Mouse (Mus musculus) left cerebral cortex, postnatal 36 days (tissue): ENCODE results near the gene Abcg4. TPM values are rescaled to one million over a fixed set of nuclear protein-coding genes. Genes with fewer than 3 reads are reported as not detected.

Source experiments
- DNase-seq, 2 experiments: peaks; one replicate each; pipeline ENCODE4 v3.0.0; 2021 to 2022; ENCODE audit warnings: low spot score in 2 of 2, mixed read lengths in 1 of 2
- intact Hi-C: fragments of 180-260 bp; cut with DNase I; formaldehyde crosslinking; loops from one replicate; pipeline ENCODE4 v1.15.1; 2025
- total RNA-seq, 2 experiments: library from RNA; stranded (reverse); gene quantifications; 2 replicates each; pipeline ENCODE4 v1.2.3; 2021

Gene Abcg4
- total RNA-seq, 2 experiments from 2014 or later, result 56.6 to 65.0 TPM

DNA sequence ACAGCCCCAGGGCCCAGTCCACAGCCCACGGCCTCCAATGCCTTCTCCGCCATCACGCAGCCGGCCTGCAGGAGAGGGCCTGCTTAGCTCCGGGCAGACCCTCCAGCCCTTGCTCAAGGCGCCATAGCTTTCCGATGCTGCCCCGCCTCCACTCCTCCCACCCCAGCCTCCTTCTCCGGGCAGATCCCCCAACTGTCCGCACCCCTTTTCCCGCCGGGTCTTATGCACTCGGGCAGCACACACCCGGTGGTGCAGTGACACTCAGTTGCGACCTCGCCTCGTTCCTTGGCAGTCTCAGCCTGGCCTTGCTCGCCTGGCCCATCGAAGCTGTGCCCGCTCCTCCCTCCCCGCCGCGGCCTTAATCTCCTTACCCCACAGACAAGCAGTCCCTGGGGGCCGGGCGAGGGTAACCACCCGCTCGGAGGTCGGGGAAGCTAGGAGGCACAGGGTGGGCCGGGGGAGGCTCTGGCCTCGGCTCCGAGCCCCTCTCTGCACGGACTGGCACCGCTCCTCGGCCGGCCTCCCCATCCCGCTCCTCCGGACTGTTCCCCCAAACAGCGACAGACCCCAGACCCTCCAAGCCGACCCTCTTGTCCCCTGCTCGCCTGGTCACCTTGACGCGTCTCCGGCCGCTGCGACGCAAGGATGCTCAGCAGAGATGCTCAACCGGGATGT is 877 bp downstream of the Abcg4 start:
- intact Hi-C loops, result no loop called here
- DNase-seq, result peak; percentile 36 to 52

GRCm38 (mm10) chr9:44287003-44287400 is 1.4 kb downstream of the Abcg4 start:
- intact Hi-C loops, result no loop called here
- peak in 1 of 2 experiments; percentile 18 for DNase-seq

DNA sequence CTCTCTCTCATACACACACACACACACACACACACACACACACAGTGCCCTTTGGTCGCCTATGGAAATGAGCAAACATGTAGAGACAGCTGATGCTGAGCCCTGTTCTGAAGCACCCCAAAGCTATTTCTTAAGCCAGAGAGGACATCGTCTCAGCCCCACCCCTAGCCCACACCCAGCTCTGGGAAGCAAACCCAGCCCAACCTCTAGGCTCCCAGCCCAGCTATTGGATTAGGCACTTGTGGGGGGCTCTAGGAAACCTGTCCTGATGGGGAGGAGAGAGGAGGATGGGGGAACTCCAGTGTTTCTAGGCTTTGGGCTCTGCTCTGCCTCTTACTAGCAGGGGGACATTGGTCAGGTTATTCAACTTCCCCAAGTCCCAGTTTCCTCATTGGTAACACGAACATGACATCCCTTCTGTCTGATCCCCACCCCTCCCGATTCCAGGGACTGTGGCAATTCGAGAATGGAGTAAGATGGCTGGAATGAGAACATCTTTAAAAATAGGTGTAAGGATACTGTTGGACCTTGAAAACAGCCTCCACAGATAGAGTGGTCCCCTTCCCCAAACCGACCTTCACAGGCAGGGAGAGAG is 2.1 kb downstream of the Abcg4 start:
- intact Hi-C loops, result no loop called here
- DNase-seq, result no peak

DNA sequence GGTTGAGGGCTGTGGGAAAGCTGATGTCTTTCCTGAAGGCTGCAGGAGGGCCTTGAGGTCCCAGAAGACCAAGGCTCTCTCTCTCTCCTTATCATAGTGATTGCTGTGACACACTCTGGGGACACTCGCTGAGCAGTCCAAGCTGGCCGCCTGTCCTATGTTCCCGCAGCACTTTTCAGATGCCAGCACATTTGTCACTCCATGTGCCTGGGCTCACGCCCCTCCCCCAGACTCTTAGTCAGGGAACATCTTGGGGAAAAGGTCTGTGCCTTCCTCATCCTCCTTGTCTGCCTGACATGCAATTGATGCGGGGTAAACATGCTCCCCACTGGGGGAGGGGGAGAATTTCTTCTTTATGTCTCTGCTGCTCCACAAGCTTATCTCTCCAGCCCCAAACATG is 5.2 kb downstream of the Abcg4 start:
- intact Hi-C loops, result no loop called here
- DNase-seq, result no peak

- no peak for DNase-seq
- intact Hi-C loops, result no loop called here
These were observed 18.4 kb downstream of the Abcg4 start for GRCm38 (mm10) chr9:44269973-44270372.

DNA sequence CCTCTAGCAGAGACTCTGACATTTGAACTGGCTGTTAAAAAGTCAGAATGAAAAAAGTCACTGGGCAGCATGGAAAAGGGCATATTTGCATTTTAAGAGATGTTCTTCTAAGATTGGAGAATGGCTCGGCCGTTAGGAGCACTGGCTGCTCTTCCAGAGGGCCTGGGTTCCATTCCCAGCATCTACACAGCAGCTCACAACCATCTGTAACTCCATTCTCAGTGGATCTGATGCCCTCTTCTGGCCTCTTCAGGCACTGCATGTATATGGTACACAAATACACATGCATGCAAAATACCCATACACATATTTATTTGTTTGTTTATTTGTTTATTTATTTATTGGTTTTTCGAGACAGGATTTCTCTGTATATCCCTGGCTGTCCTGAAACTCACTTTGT is 19.3 kb downstream of the Abcg4 start:
- DNase-seq, result no peak
- intact Hi-C loops, result no loop called here

- no peak for DNase-seq
- intact Hi-C loops, result loop anchor here (1.0 kb wide), 1 partner anchor 30 kb away; no protein-coding TSS in a partner anchor
These were observed 20.0 kb downstream of the Abcg4 start, which contains the start of gene Nlrx1 for GRCm38 (mm10) chr9:44268432-44268831. Gene Nlrx1, minus strand, starts transcription at chr9:44268599.

DNA sequence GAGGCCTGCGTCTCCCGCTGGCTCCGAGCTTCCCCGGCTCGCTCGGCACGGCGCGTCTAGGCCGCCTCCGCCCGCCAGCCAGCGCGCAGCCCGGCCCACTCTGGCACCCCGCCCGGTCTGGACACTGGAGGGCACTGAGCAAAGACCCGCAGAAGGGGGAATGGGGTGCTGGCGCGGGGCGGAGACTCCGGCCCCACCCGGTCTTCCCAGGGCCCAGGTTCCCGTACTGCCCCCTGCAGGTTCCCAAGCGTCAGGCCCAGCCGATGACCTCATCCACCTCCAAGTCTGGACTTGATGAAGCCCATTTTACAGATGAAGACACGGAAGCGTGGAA is 20.4 kb downstream of the Abcg4 start:
- DNase-seq, result peak; percentile 81 to 84
- intact Hi-C loops, result loop anchor here (1.0 kb wide), 1 partner anchor 30 kb away; no protein-coding TSS in a partner anchor

- intact Hi-C loops, result loop anchor here (1.0 kb wide), 1 partner anchor 29 kb away; no protein-coding TSS in a partner anchor
- DNase-seq, result no peak
These were observed 20.9 kb downstream of the Abcg4 start for GRCm38 (mm10) chr9:44267319-44268026.

DNA sequence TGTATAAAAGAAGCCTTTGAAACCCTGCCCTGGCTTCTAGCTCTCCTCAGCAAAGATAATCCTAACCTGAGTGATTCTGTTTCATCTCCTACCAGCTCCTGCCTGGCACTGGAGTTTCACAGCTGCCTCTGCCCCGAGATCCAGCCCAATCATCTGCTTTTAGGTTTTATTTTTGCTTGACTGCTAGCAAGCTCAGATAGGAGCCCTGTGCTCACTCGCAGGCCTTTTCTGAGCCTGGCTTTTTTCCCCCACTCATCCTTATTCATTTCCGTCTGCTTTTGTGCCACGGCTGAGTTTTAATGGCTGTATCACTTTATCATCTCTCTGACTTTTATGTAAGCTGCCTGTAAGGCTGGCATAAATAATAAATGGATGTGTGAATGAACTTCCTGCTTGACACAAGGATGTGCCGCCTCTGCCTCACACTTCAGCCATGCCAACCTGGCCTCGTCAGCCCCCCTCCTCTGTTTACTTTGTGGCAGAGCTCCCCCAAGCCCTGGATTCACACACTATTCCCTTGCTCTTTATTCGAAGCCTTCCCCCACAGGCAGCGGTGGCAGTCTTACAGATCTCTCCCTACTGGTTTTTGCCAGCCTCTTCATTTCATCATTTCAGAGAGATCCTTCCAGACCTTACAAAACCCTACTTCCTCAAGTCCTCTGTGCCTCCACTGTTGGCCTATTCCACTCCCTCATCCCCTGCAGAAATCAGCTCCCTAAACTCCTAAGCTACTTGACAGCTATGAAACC is 21.8 kb downstream of the Abcg4 start:
- intact Hi-C loops, result no loop called here
- peak; percentile 49 to 54 for DNase-seq

GRCm38 (mm10) chr9:44261388-44261787 is 27.0 kb downstream of the Abcg4 start:
- no peak for DNase-seq
- intact Hi-C loops, result no loop called here

DNA sequence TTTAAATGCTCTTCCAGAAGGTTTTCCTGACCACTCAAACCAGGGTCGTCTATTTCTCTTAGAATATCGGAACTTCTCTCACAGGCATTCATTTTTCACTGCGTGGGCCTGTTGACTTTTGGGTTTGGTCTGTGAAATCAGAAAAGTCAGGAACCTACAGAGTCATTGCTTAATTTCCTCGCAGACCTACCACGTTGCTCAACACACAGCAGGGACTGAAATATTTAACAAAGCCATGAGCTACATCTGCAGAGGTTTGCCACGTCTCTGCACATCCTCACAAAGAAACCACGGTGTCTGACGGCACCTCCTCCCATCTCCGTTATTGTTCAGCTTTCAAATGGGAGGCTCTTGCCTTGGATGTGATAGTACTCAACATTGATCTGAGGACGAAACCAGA is 29.4 kb downstream of the Abcg4 start:
- DNase-seq, result no peak
- intact Hi-C loops, result no loop called here

DNA sequence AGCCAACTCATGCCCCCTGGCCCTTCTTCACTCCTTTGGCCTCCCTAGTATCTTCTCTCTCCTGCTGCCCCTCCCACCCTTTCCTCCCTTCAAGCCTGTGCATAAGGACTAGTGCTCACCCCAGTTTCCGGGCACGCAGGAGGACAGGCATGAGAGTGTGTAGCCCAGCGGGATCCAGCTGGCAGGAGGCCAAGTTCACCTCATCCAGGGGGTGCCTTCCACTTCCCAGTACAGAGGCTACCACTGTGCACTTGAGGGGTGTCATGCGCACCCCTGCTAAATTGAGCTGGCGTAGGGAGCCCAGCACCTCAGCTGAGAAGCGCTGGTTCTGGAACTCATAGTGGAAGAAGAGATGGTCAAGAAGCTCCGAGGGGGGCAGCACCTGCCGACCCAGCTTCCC is 32.2 kb downstream of the Abcg4 start:
- no peak for DNase-seq
- intact Hi-C loops, result no loop called here

DNA sequence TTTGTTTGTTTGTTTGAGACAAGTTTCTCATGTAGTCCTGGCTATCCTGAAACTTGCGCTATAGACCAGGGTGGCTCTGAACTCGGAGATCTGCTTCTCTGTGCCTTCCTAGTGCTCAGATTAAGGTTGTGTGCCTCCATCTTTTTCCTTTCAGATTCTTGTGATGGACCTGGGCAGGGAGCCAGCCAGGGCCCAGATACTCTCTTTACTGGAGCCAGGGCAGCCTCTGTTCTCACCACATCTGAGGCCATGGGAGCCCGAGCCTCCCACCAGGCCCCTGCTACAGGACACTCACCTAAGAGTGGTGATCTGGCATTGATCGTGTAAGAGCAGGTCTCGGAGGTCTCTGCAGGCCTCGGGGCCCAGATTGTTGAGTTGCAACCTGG is 33.3 kb downstream of the Abcg4 start:
- no peak for DNase-seq
- intact Hi-C loops, result no loop called here

- DNase-seq, result no peak
These were observed 33.8 kb downstream of the Abcg4 start for GRCm38 (mm10) chr9:44254508-44255135.

GRCm38 (mm10) chr9:44253441-44253840 is 35.0 kb downstream of the Abcg4 start:
- DNase-seq, result no peak
- intact Hi-C loops, result no loop called here

More at GRCm38 (mm10) chr9:44254508-44255135, 33.8 kb downstream of the Abcg4 start:
- intact Hi-C loops, result no loop called here

- no peak for DNase-seq
- intact Hi-C loops, result no loop called here
These were observed 37.1 kb downstream of the Abcg4 start, which contains the start of gene Pdzd3 for GRCm38 (mm10) chr9:44251314-44251713. Gene Pdzd3, minus strand, starts transcription at chr9:44251471.

DNA sequence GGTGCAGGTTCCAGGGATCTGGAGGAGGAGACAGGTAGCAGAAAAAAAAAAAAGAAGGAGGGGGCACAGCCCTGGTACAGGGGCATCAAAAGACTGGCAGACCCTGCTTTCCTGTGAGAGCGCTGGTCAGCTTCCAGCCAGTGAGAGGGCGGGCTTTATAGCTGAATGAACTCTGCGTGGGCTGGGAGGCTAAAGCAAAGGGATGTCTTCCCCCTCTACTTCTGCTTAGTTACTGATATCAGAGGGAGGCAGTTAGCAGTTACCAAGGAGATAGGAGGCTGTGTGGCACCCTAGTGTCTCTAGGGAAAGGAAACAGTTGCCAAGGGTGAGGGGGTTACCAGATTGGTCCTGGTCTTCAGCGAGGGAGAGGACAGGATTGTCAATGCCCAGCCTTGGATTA is 38.0 kb downstream of the Abcg4 start:
- intact Hi-C loops, result no loop called here
- no peak for DNase-seq
